Mouse (Mus musculus): ENCODE data around the gene Vmn2r121. TPM values are rescaled to one million over a fixed set of nuclear protein-coding genes. Genes with fewer than 3 reads are reported as not detected.

Vmn2r121 gene
- polyA plus RNA-seq (2015; fragmentation: Nextera tagmentation; extraction: Ambion mirVana) = not detected in 2 replicates

GRCm38 (mm10) chrX:124135852-124136251 is at the start of gene Vmn2r121:
Vmn2r121 (minus strand) TSS chrX:124135952.

